In the genomic region with DNA sequence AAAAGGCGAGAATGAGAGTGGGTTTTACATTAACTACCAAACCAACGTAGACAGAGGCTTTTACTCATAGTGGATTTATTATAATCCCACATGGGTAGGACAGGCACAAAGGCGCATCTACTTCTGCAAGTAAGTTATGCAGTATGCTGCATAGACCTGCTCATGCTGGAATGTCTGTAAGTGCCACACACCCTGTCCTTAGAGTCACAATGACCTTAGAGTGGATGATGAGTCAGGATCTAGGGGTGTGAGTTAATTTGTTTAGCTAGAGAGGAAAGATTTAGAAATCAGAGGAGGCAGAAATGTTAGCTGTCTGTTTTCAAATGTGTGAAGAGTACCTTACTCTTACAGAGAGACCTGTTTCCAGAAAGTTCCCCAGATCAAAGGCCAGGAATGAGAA, we compare ENCODE assay signal across 22 mouse cellular contexts.
"Had no signal": no experiment of that assay in that cellular context is flagged by ENCODE, and none has a peak within 500 bp of the region (broad histone marks: within the 10 kb centered on the region; RNA-seq: fewer than 3 reads in every experiment).

No protein-coding gene starts in this region.

- DNase-seq: kidney, adult 9 months; kidney, postnatal 10 days; layer of hippocampus, postnatal 36 days; left cerebral cortex, postnatal 4 days; retina, postnatal 1 day; right cerebral cortex, postnatal 25 days; spleen, adult 18-20 months; thymus, adult 2 months; thymus, postnatal 14 days; thymus, postnatal 4 days had no signal

- H3K9me3 ChIP-seq: limb, embryonic 15.5 days; liver, embryonic 12.5 days; liver, embryonic 15.5 days; midbrain, embryonic 10.5 days; midbrain, embryonic 13.5 days; neural tube, embryonic 13.5 days; stomach, embryonic 15.5 days had no signal

- H3K27ac ChIP-seq: limb, embryonic 12.5 days; limb, embryonic 15.5 days; liver, embryonic 12.5 days; liver, embryonic 15.5 days; midbrain, embryonic 10.5 days; midbrain, embryonic 13.5 days; neural tube, embryonic 13.5 days; stomach, embryonic 15.5 days had no signal

- H3K36me3 ChIP-seq: stomach, embryonic 15.5 days had no signal

- ATAC-seq: intestine, embryonic 16.5 days; liver, embryonic 12.5 days; midbrain, embryonic 13.5 days; midbrain, embryonic 16.5 days had no signal

- H3K4me3 ChIP-seq: limb, embryonic 12.5 days; limb, embryonic 15.5 days; liver, embryonic 12.5 days; liver, embryonic 15.5 days; midbrain, embryonic 10.5 days; midbrain, embryonic 13.5 days; myocyte; neural tube, embryonic 13.5 days; stomach, embryonic 15.5 days had no signal

- H3K4me2 ChIP-seq: limb, embryonic 12.5 days; limb, embryonic 15.5 days; liver, embryonic 12.5 days; liver, embryonic 15.5 days; midbrain, embryonic 13.5 days; neural tube, embryonic 13.5 days; stomach, embryonic 15.5 days had no signal

- H3K9ac ChIP-seq: limb, embryonic 12.5 days; limb, embryonic 15.5 days; liver, embryonic 12.5 days; liver, embryonic 15.5 days; midbrain, embryonic 13.5 days; neural tube, embryonic 13.5 days; stomach, embryonic 15.5 days had no signal

- H3K27me3 ChIP-seq: limb, embryonic 12.5 days; limb, embryonic 15.5 days; liver, embryonic 12.5 days; liver, embryonic 15.5 days; megakaryocyte, embryonic 14.5 days; midbrain, embryonic 13.5 days; neural tube, embryonic 13.5 days; stomach, embryonic 15.5 days had no signal
